Mouse (Mus musculus) CD4-positive, CD25-positive, alpha-beta regulatory T cell, adult 4 months (primary cell): ENCODE data around the gene Lgr4. TPM values are rescaled to one million over a fixed set of nuclear protein-coding genes. Genes with fewer than 3 reads are reported as not detected.

Experiments
- ATAC-seq: one replicate; pipeline ENCODE4 v1.8.0; 2017
- polyA plus RNA-seq, 2 experiments: library from polyadenylated mRNA; unstranded; fragments of 100-300 nt; shearing (Covaris generic); gene quantifications; one replicate each; pipeline ENCODE4 v1.2.1; 2017

Lgr4 gene
- polyA plus RNA-seq, 2 experiments from 2014 or later = 0.08 TPM; not detected in 1

DNA sequence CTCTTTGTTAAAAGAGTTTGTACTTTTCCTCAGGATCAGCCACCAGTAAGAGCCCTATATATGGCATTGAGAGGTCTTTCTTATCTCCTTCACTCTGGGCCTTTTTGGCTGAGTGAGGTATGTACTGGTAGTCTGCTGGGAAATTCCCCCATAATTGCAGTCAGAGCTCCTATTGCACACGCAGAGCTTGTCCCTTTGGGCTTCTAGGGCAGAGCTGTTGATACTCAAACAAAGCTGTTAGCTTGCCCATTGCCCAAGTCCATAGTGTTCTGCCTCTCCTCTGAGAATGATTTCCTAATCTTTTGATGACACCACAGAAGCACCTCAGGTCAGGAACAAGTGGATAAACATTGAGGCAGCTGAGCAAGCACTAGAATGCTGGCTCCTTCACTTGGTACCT, 67.5 kb downstream of the Lgr4 start:
- ATAC-seq = no peak

DNA sequence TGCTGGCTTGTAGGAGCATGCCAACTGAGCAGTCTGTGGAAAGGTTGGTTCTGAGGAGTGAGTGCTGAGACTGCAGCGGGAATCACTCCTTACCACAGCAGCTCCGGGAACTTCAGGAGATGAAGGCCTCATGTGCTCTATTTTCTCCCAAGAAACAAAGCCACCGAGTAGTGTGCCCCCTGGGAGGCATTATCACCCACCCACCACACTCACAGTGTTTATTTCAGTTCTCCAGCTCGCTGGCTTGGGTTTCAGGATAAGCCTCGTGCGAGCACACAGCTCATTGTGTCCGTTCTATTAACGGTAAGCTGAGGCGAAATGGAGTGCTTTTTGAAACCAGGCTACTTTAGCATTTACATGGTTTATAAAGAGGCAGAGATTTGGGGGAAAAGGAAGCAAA, 68.1 kb downstream of the Lgr4 start:
- no peak for ATAC-seq

GRCm38 (mm10) chr2:109986036-109986785, 68.8 kb downstream of the Lgr4 start:
- ATAC-seq = no peak

DNA sequence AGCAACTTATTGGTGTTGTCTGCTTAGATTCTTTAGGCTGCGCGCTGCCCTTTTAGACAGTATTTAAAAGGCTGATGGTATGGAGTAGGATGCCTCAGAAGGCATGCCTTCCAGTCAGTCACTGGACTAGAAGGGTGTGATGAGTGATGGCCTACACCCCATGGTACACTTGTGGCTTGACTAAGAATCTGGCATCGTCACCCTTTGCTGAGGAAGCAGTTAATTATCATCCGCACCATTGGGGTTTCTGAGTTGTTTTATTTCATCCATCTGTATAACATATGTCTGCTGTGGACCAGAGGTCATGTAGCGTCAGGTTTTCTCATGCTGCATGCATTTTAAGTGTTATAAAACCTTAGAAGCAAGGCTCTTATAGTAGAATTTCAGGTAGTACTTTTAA, 70.5 kb downstream of the Lgr4 start:
- ATAC-seq = no peak

DNA sequence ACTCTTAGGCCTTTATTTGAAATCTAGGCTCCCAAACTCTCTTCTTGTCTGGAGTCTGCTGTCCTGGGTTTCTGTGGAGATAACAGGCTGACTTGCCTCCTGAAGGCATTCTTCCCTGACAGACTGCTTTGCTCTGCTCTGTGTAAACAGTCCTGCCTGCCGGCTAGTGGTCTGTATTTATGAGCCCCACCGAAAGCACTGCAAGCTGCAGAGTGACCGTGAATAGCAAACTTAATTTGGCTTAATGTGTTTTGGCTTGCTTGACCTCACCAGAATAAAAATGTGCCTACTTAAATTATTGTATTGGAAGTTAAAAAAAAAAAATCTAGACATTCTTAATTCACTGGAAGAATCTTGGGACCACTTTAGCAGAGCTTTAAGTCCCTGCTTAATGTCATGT, 71.7 kb downstream of the Lgr4 start:
- no peak for ATAC-seq

GRCm38 (mm10) chr2:109989679-109990473, 72.4 kb downstream of the Lgr4 start:
- no peak for ATAC-seq

- ATAC-seq = no peak
Observed at GRCm38 (mm10) chr2:109991754-109992153, 74.3 kb downstream of the Lgr4 start.

DNA sequence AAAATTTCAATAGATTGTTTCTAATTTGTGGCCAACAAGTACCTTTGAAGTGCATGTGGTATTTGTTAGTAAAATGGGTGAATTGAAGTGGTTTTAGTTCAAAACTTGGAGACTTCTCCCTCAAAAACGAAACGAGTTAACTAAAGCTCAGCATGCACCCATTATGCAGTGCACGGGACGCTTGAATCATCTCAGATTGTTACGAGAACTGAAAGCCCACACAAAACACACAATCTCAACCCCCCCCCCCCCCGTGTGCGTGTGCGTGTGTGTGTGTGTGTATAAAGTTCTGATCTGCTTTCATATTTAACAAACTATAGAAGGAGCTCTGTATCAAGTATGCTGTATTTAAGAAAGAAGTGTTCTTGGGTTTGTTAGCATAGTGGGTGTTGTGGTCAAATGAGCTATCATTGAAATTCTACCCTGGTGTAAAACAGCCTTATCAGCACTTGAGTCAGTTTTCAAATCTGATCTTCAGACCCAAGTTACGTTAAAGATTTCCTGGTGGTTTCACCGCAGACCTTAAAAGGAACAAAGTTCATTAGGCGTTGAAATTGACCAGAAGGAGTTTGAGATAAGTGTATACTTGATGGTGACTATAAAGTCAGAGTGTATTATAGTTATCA, 75.1 kb downstream of the Lgr4 start:
- no peak for ATAC-seq

- ATAC-seq = no peak
Observed at GRCm38 (mm10) chr2:109993404-109993803, 76.0 kb downstream of the Lgr4 start.

DNA sequence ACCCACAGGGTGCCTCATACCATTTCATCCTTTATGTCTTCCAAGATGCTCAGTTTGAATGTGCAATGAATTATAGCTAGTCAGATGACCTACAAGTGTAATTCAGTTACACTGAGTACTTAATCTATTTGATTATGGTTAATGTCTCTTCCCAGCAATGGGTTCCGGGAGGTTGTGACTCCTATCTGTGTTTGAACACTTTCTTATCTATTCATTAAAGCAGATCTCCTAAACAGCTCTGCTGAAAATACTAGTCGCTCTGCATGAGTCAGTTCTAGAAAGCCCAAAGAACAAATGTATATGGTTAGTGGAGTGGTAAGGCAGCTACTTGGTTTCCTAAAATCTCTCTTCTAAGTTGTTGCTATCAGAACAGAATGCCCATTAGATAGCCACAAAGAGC, 77.6 kb downstream of the Lgr4 start:
- ATAC-seq = no peak

DNA sequence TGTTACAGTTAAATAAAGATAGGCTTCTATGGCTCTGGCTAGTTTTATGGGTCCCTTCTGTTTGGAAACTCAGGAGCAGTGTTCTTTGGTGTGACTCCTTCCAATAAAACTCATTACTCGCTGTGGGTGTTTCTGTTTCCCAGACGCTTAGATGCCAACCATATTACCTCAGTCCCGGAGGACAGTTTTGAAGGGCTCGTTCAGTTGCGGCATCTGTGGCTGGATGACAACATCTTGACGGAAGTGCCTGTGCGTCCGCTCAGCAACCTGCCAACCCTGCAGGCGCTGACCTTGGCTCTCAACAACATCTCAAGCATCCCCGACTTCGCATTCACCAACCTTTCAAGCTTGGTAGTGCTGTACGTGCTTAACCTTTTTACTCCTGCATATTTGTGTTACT, 79.0 kb downstream of the Lgr4 start:
- no peak for ATAC-seq

DNA sequence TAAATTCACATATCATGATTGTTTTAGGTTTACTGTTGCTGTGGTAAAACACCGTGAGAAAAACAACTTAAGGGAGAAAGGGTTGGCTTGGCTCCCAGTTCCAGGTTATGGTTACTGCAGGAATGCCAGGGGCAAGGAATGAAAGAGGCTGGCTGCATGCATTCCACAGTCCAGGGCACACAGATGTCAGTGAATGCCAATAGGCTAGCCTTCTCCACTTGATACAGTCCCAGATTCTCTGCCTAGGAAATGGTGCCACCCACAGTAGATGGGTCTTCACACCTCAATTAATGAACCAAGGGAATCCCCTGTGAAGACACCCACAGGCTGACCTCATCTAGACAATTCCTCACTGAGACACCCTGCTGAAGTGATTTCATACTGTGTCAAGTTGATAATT, 87.2 kb downstream of the Lgr4 start:
- no peak for ATAC-seq

- ATAC-seq = no peak
Observed at GRCm38 (mm10) chr2:110005164-110005563, 87.7 kb downstream of the Lgr4 start.

- no peak for ATAC-seq
Observed at GRCm38 (mm10) chr2:110005596-110006239, 88.3 kb downstream of the Lgr4 start.

- ATAC-seq = no peak
Observed at GRCm38 (mm10) chr2:110007423-110008267, 90.2 kb downstream of the Lgr4 start.

GRCm38 (mm10) chr2:110009449-110009848, 92.0 kb downstream of the Lgr4 start:
- no peak for ATAC-seq

GRCm38 (mm10) chr2:110012184-110012725, 94.8 kb downstream of the Lgr4 start:
- ATAC-seq = no peak

- no peak for ATAC-seq
Observed at GRCm38 (mm10) chr2:110017087-110017486, 99.6 kb downstream of the Lgr4 start.

DNA sequence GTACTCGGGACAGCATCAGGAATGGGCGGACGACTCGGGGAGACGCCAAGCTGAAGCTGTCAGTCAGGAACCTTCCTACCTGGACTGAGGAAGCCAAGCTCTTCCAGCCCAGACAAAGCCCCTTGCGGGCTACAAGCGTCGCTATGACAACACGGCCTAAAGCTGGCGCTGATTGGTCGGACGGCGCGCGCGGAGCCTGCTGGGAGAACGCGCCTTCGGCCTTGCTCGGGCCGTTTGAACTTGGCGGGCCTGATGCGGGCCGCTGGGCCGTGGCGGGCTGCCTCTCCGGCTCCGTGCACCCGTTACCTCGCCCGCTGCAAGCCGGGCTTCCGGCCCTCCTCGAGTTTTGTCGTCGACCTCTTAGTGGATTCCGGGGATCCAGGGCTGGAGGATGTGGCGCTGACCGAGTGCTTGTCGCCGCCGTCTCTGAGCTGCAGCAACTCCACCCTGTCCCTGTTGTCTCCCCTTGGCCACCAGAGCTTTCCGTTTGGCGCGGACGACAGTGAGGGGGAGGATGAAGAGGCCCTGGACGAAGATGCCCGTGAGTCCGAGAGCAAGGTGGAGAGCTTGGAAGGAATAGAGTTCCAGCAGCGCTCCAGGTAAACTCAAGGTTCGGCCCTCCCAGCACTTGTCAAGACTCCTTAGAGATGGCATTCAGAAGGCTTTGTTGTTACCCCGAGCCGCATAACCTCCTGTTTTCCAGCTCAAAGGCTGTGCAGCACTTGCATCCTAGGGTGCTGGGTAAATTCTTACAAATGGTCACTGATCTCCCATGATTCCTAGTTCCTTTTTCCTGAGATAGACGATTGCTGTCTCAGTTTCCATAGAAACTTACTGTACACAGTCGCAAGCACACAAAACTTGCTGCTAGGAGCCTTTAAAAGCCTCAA, 100.4 kb downstream of the Lgr4 start, which contains the start of gene Ccdc34:
Gene Ccdc34 (plus strand): TSS at position 202 of the 890 bp plus-strand sequence.
- ATAC-seq = peak; percentile 96

DNA sequence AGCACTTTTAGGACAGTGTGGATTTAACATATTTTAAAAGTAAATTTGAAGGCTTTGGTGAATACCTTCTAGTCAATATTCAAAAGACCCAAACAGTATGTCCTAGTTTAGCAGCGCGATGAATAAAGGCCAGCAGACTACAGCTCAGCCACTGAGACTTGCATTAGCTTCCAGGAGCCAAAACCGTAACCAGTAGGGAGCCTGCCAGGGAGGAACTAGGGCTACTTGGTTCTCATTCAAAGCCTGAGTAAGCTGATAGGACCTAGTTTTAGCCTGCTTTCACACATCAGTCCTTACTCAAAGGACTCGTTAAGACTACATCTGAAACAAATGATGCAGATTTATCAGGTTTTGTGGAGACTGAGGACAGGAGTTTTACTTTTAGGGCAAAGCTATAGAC, 102.2 kb downstream of the Lgr4 start:
- ATAC-seq = no peak

DNA sequence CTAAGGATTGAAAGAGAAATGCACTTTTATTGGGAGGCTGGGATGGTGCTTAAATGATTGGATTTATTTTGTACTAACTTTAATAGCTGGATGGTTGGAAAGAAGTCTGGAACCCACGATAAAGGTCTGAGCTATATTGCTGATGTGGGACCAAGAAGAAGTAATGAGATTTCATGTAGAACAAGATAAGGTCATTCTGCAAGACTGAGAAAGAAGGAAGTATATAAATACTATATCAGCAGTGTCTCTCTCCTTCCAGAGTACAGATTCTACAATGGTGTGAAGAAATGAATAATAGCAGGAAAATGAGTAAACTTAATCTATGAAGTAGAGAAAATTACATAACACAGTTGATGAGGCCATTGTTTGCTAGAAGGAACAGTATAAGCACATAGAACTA, 103.0 kb downstream of the Lgr4 start:
- no peak for ATAC-seq
